12 mouse cellular contexts compared by ENCODE assay signal in genomic region chr11:24092618-24093017, GRCm38 (mm10). TPM values are rescaled to one million over a fixed set of nuclear protein-coding genes. Genes with fewer than 3 reads are reported as not detected.
DNase-seq lines count a peak whose midpoint lies in the region; ATAC-seq and TF ChIP-seq lines count a peak whose summit lies in the region.
"Had no signal": no experiment of that assay in that cellular context is flagged by ENCODE, and none has a peak within 500 bp of the region (broad histone marks: within the 10 kb centered on the region; RNA-seq: fewer than 3 reads in every experiment).

No protein-coding gene starts in this region.

- no peak overlapping the region for H3K4me3 ChIP-seq in left cerebral cortex, adult 2 months
- H3K4me3 ChIP-seq in embryonic facial prominence, embryonic 15.5 days (replicated peaks), result no peak overlapping the region
- H3K4me3 ChIP-seq in hindbrain, embryonic 16.5 days (ENCODE audit: low read length), result no peak overlapping the region
- H3K4me3 ChIP-seq in small intestine, adult 2 months (ENCODE audit: low read depth, low read length), result no peak overlapping the region
- H3K4me3 ChIP-seq: heart, embryonic 10.5 days had no signal

- H3K27me3 ChIP-seq in embryonic facial prominence, embryonic 15.5 days, result no peaks in the 10 kb centered on the region
- no peaks in the 10 kb centered on the region for H3K27me3 ChIP-seq in hindbrain, embryonic 16.5 days (replicated peaks; ENCODE audit: control insufficient read depth, insufficient read depth, low read length)
- H3K27me3 ChIP-seq in small intestine, adult 2 months (ENCODE audit: control insufficient read depth, insufficient read depth, low read length), result no peaks in the 10 kb centered on the region

- H3K9ac ChIP-seq in embryonic facial prominence, embryonic 15.5 days, result no peak overlapping the region
- H3K9ac ChIP-seq in hindbrain, embryonic 16.5 days (ENCODE audit: low read depth, low read length), result no peak overlapping the region; the same call in 1 of the 2 replicates

- no peak overlapping the region for H3K4me2 ChIP-seq in embryonic facial prominence, embryonic 15.5 days (replicated peaks)
- H3K4me2 ChIP-seq in hindbrain, embryonic 16.5 days (ENCODE audit: low read length), result peak overlapping the region; percentile 18

- H3K4me1 ChIP-seq in embryonic facial prominence, embryonic 15.5 days, result peaks cover 55% of the 10 kb centered on the region
- peaks cover 29% of the 10 kb centered on the region for H3K4me1 ChIP-seq in hindbrain, embryonic 16.5 days (ENCODE audit: control insufficient read depth, insufficient read depth, low read depth, low read length)
- peaks cover 4% of the 10 kb centered on the region; the same call in 1 of the 2 replicates for H3K4me1 ChIP-seq in small intestine, adult 2 months (ENCODE audit: control insufficient read depth, insufficient read depth, insufficient read length, low read length)

- WGBS in embryonic facial prominence, embryonic 15.5 days, result 36% methylated on average over 3 of the region's 3 CpGs
- 62% methylated on average over 3 of the region's 3 CpGs for WGBS in hindbrain, embryonic 16.5 days
- whole genome bisulfite sequencing in small intestine, adult 2 months, result 39% methylated on average over 3 of the region's 3 CpGs

- no peaks in the 10 kb centered on the region for H3K9me3 ChIP-seq in embryonic facial prominence, embryonic 15.5 days (replicated peaks)
- H3K9me3 ChIP-seq in hindbrain, embryonic 16.5 days (ENCODE audit: control insufficient read depth, low read length), result no peaks in the 10 kb centered on the region
- H3K9me3 ChIP-seq: heart, embryonic 10.5 days had no signal

- no peak for TF ChIP-seq CTCF in left cerebral cortex, adult 2 months (IDR thresholded peaks at IDR 0.05)
- no peak for TF ChIP-seq CTCF in small intestine, adult 2 months (IDR thresholded peaks at IDR 0.05; ENCODE audit: extremely low read depth, insufficient read length, insufficient replicate concordance, low read depth, low read length)

- intact Hi-C loops in left cerebral cortex, adult 2 months (cut with DNase I), result no loop called here
- intact Hi-C loops in left cerebral cortex, postnatal 4 days (cut with DNase I), result loop anchor here (10.0 kb wide), 1 partner anchor 622 kb away; no protein-coding TSS in a partner anchor

- TF ChIP-seq POLR2A in small intestine, adult 2 months (IDR thresholded peaks at IDR 0.05; ENCODE audit: low read depth, low read length), result no peak

- H3K27ac ChIP-seq in left cerebral cortex, adult 2 months, result peak overlapping the region; percentile 87
- peak overlapping the region; percentile 71 for H3K27ac ChIP-seq in embryonic facial prominence, embryonic 15.5 days (replicated peaks)
- H3K27ac ChIP-seq in hindbrain, embryonic 16.5 days (ENCODE audit: low read depth, low read length), result peak overlapping the region; percentile 10
- peak overlapping the region; percentile 49; the same call in 1 of the 2 replicates for H3K27ac ChIP-seq in small intestine, adult 2 months (ENCODE audit: insufficient read depth, low read depth, low read length)
- H3K27ac ChIP-seq: heart, embryonic 10.5 days had no signal

- H3K36me3 ChIP-seq in embryonic facial prominence, embryonic 15.5 days, result peaks cover 4% of the 10 kb centered on the region
- H3K36me3 ChIP-seq in hindbrain, embryonic 16.5 days (ENCODE audit: control insufficient read depth, insufficient read depth, low read length), result no peaks in the 10 kb centered on the region
- H3K36me3 ChIP-seq in small intestine, adult 2 months (ENCODE audit: control insufficient read depth, insufficient read depth, low read length), result no peaks in the 10 kb centered on the region

- ATAC-seq in embryonic facial prominence, embryonic 15.5 days (ENCODE audit: insufficient number of reproducible peaks, low FRiP score, low TSS enrichment, low read depth), result no peak
- no peak for ATAC-seq in hindbrain, embryonic 16.5 days

- no peak for DNase-seq in left cerebral cortex, adult 2 months (ENCODE audit: extremely low spot score in 1 of 2, low spot score in 2 of 2)
- no peak for DNase-seq in left cerebral cortex, postnatal 4 days
- no peak for DNase-seq in kidney, postnatal 14 days
- no peak for DNase-seq in right cerebral cortex, adult 2 months (ENCODE audit: low spot score in 2 of 2)
- DNase-seq: cerebellum, adult 9-10 months; kidney, adult 11 months had no signal

RNA-seq across cellular contexts. Expression of gene Bcl11a, which starts 14.8 kb away (rescaled TPM):
- total RNA-seq in left cerebral cortex, adult 2 months (2021), result 100 to 1,000 TPM; 101 to 103 TPM
- total RNA-seq in left cerebral cortex, postnatal 4 days (2021), result 100 to 1,000 TPM; 209 to 220 TPM
- polyA plus RNA-seq in embryonic facial prominence, embryonic 15.5 days (2015; fragmentation: Nextera tagmentation; extraction: Ambion mirVana), result 41.7 and 43.0 TPM in 2 replicates
- 97.9 and 105 TPM in 2 replicates for polyA plus RNA-seq in hindbrain, embryonic 16.5 days (2015; fragmentation: Nextera tagmentation; extraction: Ambion mirVana)
- 2.0 and 3.7 TPM in 2 replicates for polyA plus RNA-seq in small intestine, adult 2 months (2012; rRNA removed)

RNA-seq across cellular contexts. Expression of gene A830031A19Rik, which starts 17.8 kb away (rescaled TPM):
- 1 to 10 TPM in 1 of 2 experiments, under 1 TPM in 1; 0.82 to 1.4 TPM for total RNA-seq in left cerebral cortex, adult 2 months (2021)
- under 1 TPM; 0.66 to 0.90 TPM for total RNA-seq in left cerebral cortex, postnatal 4 days (2021)
- polyA plus RNA-seq in embryonic facial prominence, embryonic 15.5 days (2015; fragmentation: Nextera tagmentation; extraction: Ambion mirVana), result not detected in 2 replicates
- 0.21 TPM in 1 of 2 replicates, not detected in the other for polyA plus RNA-seq in hindbrain, embryonic 16.5 days (2015; fragmentation: Nextera tagmentation; extraction: Ambion mirVana)
- not detected in 2 replicates for polyA plus RNA-seq in small intestine, adult 2 months (2012; rRNA removed)
- total RNA-seq: liver, adult 2 months; megakaryocyte-erythroid progenitor cell, adult 5-6 weeks had no signal
- polyA plus RNA-seq: heart, embryonic 10.5 days; liver, adult 2 months had no signal

Comparison
In these comparisons a context has a peak if more than half of its experiments do, and no peak if none do; other contexts are left out.
1. H3K27ac ChIP-seq: peak in every context shown above with its lines; median percentile 87 in left cerebral cortex, adult 2 months; 71 in embryonic facial prominence, embryonic 15.5 days; 49 in small intestine, adult 2 months; 10 in hindbrain, embryonic 16.5 days.